Mouse (Mus musculus) heart, adult 8-10 months (tissue): ENCODE measurements around the gene Nipal4. TPM values are rescaled to one million over a fixed set of nuclear protein-coding genes. Genes with fewer than 3 reads are reported as not detected.
A peak's percentile ranks its signal among the peaks of the same experiment; 100 is the strongest.

Experiments
- DNase-seq: peaks from one replicate; pipeline ENCODE4 v3.0.0; 2022; ENCODE audit warnings: low spot score
- microRNA-seq: library from miRNA; unstranded; fragments of <30 nt; microRNA quantifications from one replicate; pipeline ENCODE4 v1.2.0, GENCODE M21; 2022
- total RNA-seq, 4 experiments: library from RNA; stranded (reverse); gene quantifications; 2 replicates each; pipeline ENCODE4 v1.2.4; 2022

Nipal4 gene
- total RNA-seq, 4 experiments from 2014 or later, result 0.08 TPM; not detected in 3

- DNase-seq, result no peak
These were observed 50.7 kb downstream of the Nipal4 start for GRCm38 (mm10) chr11:46115411-46116173.

GRCm38 (mm10) chr11:46115011-46115410 lies 51.3 kb downstream of the Nipal4 start:
- DNase-seq, result no peak

GRCm38 (mm10) chr11:46114221-46114620 lies 52.1 kb downstream of the Nipal4 start:
- DNase-seq, result no peak

GRCm38 (mm10) chr11:46113211-46113610 lies 53.1 kb downstream of the Nipal4 start:
- peak; percentile 61 for DNase-seq

- DNase-seq, result no peak
These were observed 55.4 kb downstream of the Nipal4 start for GRCm38 (mm10) chr11:46110945-46111287.

- DNase-seq, result peak; percentile 68
These were observed 56.0 kb downstream of the Nipal4 start for GRCm38 (mm10) chr11:46110156-46110944.

GRCm38 (mm10) chr11:46109206-46109605 lies 57.1 kb downstream of the Nipal4 start:
- no peak for DNase-seq

GRCm38 (mm10) chr11:46107046-46107445 lies 59.3 kb downstream of the Nipal4 start:
- DNase-seq, result no peak

- peak; percentile 59 for DNase-seq
These were observed 64.2 kb downstream of the Nipal4 start for GRCm38 (mm10) chr11:46102107-46102506.

Small RNAs within 50 kb of the gene (microRNA-seq; reads per million reads assigned to microRNA genes)
- gene Mir7239 (not detected), gene Mir8100 (1.7 reads per million)

Other genes starting within 250 kb of the Nipal4 start
- gene Lsm11, start 221.6 kb downstream of the Nipal4 start, total RNA-seq, result 1 to 10 TPM; 2.1 to 3.5 (median 3.1) TPM
- gene Thg1l, start 211.0 kb downstream of the Nipal4 start, total RNA-seq, result 1 to 10 TPM; 4.2 to 6.1 (median 4.7) TPM
- gene Sox30, start 186.2 kb downstream of the Nipal4 start, total RNA-seq, result under 1 TPM in 3 of 4 experiments, not detected in 1; 0.22 to 0.26 (median 0.25) TPM
- 1 to 10 TPM in 2 of 4 experiments, under 1 TPM in 2; 0.43 to 1.3 (median 0.96) TPM for gene Gm12166, start 114.2 kb downstream of the Nipal4 start, total RNA-seq
- gene Adam19, start 110.5 kb downstream of the Nipal4 start, total RNA-seq, result 10 to 100 TPM; 17.7 to 42.4 (median 24.0) TPM
- not detected for gene Fndc9, start 69.0 kb upstream of the Nipal4 start, total RNA-seq
- 10 to 100 TPM; 63.9 to 70.3 (median 66.7) TPM for gene Cyfip2, start 146.4 kb upstream of the Nipal4 start, total RNA-seq
- under 1 TPM; 0.14 to 0.22 (median 0.17) TPM for gene Itk, start 223.0 kb upstream of the Nipal4 start, total RNA-seq
- gene Fam71b, start 230.1 kb upstream of the Nipal4 start, total RNA-seq, result not detected